Mouse (Mus musculus) stomach, embryonic 14.5 days (tissue): ENCODE measurements around the gene Zic1. TPM values are rescaled to one million over a fixed set of nuclear protein-coding genes. Genes with fewer than 3 reads are reported as not detected.

Experiments
- ATAC-seq: fragments of 200-750 bp; cut with Nextera tagmentation; 2 replicates; pipeline ENCODE4 v1.8.0; 2017; ENCODE audit warnings: low read depth, moderate TSS enrichment; ENCODE audit not compliant: insufficient number of reproducible peaks, insufficient read depth, low FRiP score
- H3K27ac ChIP-seq: fragments of 300-500 bp; sonication (generic); 2 replicates; pipeline ENCODE4 v1.5.1; 2014; ENCODE audit warnings: mild to moderate bottlenecking, low read length, moderate library complexity, mixed read lengths
- H3K27me3 ChIP-seq: fragments of 300-500 bp; sonication (generic); 2 replicates; pipeline ENCODE4 v1.6.1; 2014; ENCODE audit warnings: low read length, control low read depth, mixed read lengths; ENCODE audit not compliant: control insufficient read depth, insufficient read depth
- H3K36me3 ChIP-seq: fragments of 300-500 bp; sonication (generic); 2 replicates; pipeline ENCODE4 v1.6.1; 2014; ENCODE audit warnings: mild to moderate bottlenecking, control low read depth, low read length, moderate library complexity, mixed read lengths; ENCODE audit not compliant: control insufficient read depth, insufficient read depth
- H3K4me1 ChIP-seq: fragments of 300-500 bp; sonication (generic); 2 replicates; pipeline ENCODE4 v1.6.1; 2014; ENCODE audit warnings: low read length, control low read depth, mixed read lengths; ENCODE audit not compliant: control insufficient read depth, insufficient read depth
- H3K4me2 ChIP-seq: fragments of 300-500 bp; sonication (generic); replicated peaks from 2 replicates; pipeline ENCODE4 v1.6.1; 2014; ENCODE audit warnings: low read depth, low read length, control low read depth
- H3K4me3 ChIP-seq: fragments of 300-500 bp; sonication (generic); 2 replicates; pipeline ENCODE4 v1.5.1; 2014; ENCODE audit warnings: low read depth, low read length, control low read depth
- H3K9ac ChIP-seq: fragments of 300-500 bp; sonication (generic); replicated peaks from 2 replicates; pipeline ENCODE4 v1.6.1; 2014; ENCODE audit warnings: low read depth, mild to moderate bottlenecking, control low read depth, low read length, moderate library complexity, mixed read lengths
- H3K9me3 ChIP-seq: fragments of 300-500 bp; sonication (generic); 2 replicates; pipeline ENCODE4 v1.6.1; 2016; ENCODE audit warnings: low read depth, low read length, control low read depth; ENCODE audit not compliant: control insufficient read depth
- WGBS: fragments of 180-500 bp; shearing (Covaris S2); extraction: QIAGEN DNeasy Blood & Tissue Kit; methylation state at CpG from one replicate; pipeline ENCODE4 v1.1.7; 2014; 5-methylcytosine and 5-hydroxymethylcytosine counted together
- polyA plus RNA-seq: library from polyadenylated mRNA; unstranded; fragments of >200 nt; fragmentation: Nextera tagmentation; extraction: Ambion mirVana; gene quantifications from 2 replicates; pipeline ENCODE4 v1.2.1, GENCODE M21; 2014

The Zic1 gene
- polyA plus RNA-seq, 1 experiment from 2014 or later = not detected

GRCm38 (mm10) chr9:91373811-91374575 is 8.4 kb upstream of the Zic1 start:
- Histone ChIP-seq H3K36me3 (no peaks in the 10 kb centered on the region), H3K4me3 (no peak overlapping the region), H3K27ac (no peak overlapping the region), H3K9me3 (no peaks in the 10 kb centered on the region), H3K4me1 (no peaks in the 10 kb centered on the region), H3K27me3 (peaks cover 88% of the 10 kb centered on the region), H3K9ac (no peak overlapping the region), H3K4me2 (no peak overlapping the region)
- 30% methylated on average over 3 of the region's 3 CpGs for WGBS
- no peak for ATAC-seq

GRCm38 (mm10) chr9:91371608-91372007 is 6.0 kb upstream of the Zic1 start:
- H3K9ac ChIP-seq = no peak overlapping the region
- no peak overlapping the region for H3K27ac ChIP-seq
- no peaks in the 10 kb centered on the region for H3K9me3 ChIP-seq
- H3K4me2 ChIP-seq = no peak overlapping the region
- 11% methylated on average over 4 of the region's 4 CpGs for WGBS
- H3K4me3 ChIP-seq = no peak overlapping the region
- peaks cover 77% of the 10 kb centered on the region for H3K27me3 ChIP-seq
- no peak for ATAC-seq
- no peaks in the 10 kb centered on the region for H3K36me3 ChIP-seq
- no peaks in the 10 kb centered on the region for H3K4me1 ChIP-seq

- Histone ChIP-seq H3K27me3 (peaks cover 71% of the 10 kb centered on the region), H3K4me3 (no peak overlapping the region)
These were observed 5.4 kb upstream of the Zic1 start for GRCm38 (mm10) chr9:91371011-91371410.

GRCm38 (mm10) chr9:91370191-91370708 is 4.6 kb upstream of the Zic1 start:
- Histone ChIP-seq H3K4me2 (no peak overlapping the region), H3K9ac (no peak overlapping the region), H3K9me3 (no peaks in the 10 kb centered on the region), H3K27me3 (peaks cover 71% of the 10 kb centered on the region), H3K36me3 (no peaks in the 10 kb centered on the region), H3K4me1 (no peaks in the 10 kb centered on the region), H3K4me3 (no peak overlapping the region), H3K27ac (no peak overlapping the region)
- ATAC-seq = no peak
- WGBS = 10% methylated on average over 6 of the region's 6 CpGs

More at GRCm38 (mm10) chr9:91371011-91371410, 5.4 kb upstream of the Zic1 start:
- H3K27ac ChIP-seq = no peak overlapping the region
- ATAC-seq = no peak
- no peaks in the 10 kb centered on the region for H3K4me1 ChIP-seq
- H3K4me2 ChIP-seq = no peak overlapping the region
- no peaks in the 10 kb centered on the region for H3K9me3 ChIP-seq
- H3K36me3 ChIP-seq = no peaks in the 10 kb centered on the region
- no peak overlapping the region for H3K9ac ChIP-seq

GRCm38 (mm10) chr9:91369293-91369991 is 3.8 kb upstream of the Zic1 start:
- WGBS = 3% methylated on average over 26 of the region's 26 CpGs
- no peak overlapping the region for H3K9ac ChIP-seq
- no peaks in the 10 kb centered on the region for H3K9me3 ChIP-seq
- H3K36me3 ChIP-seq = no peaks in the 10 kb centered on the region
- no peak overlapping the region for H3K4me3 ChIP-seq
- no peak overlapping the region for H3K4me2 ChIP-seq
- ATAC-seq = no peak
- H3K4me1 ChIP-seq = 0 out of 2 replicates have a peak, but pooled peaks cover 4% of the 10 kb centered on the region
- H3K27ac ChIP-seq = no peak overlapping the region
- H3K27me3 ChIP-seq = peaks cover 70% of the 10 kb centered on the region

GRCm38 (mm10) chr9:91368946-91369292 is 3.3 kb upstream of the Zic1 start:
- Histone ChIP-seq H3K27ac (no peak overlapping the region), H3K4me3 (no peak overlapping the region), H3K4me2 (no peak overlapping the region), H3K36me3 (no peaks in the 10 kb centered on the region), H3K9ac (no peak overlapping the region), H3K9me3 (no peaks in the 10 kb centered on the region), H3K4me1 (0 out of 2 replicates have a peak, but pooled peaks cover 4% of the 10 kb centered on the region), H3K27me3 (peaks cover 70% of the 10 kb centered on the region)
- WGBS = 6% methylated on average over 13 of the region's 13 CpGs
- no peak for ATAC-seq

GRCm38 (mm10) chr9:91368150-91368549 is 2.5 kb upstream of the Zic1 start:
- peaks cover 69% of the 10 kb centered on the region for H3K27me3 ChIP-seq
- H3K9me3 ChIP-seq = no peaks in the 10 kb centered on the region
- H3K4me2 ChIP-seq = no peak overlapping the region

GRCm38 (mm10) chr9:91366999-91367811 is 1.6 kb upstream of the Zic1 start:
- Histone ChIP-seq H3K4me1 (0 out of 2 replicates have a peak, but pooled peaks cover 4% of the 10 kb centered on the region), H3K4me2 (no peak overlapping the region), H3K9me3 (no peaks in the 10 kb centered on the region), H3K36me3 (no peaks in the 10 kb centered on the region), H3K27ac (no peak overlapping the region), H3K9ac (no peak overlapping the region), H3K27me3 (peaks cover 63% of the 10 kb centered on the region), H3K4me3 (no peak overlapping the region)
- WGBS = 2% methylated on average over 30 of the region's 30 CpGs
- ATAC-seq = no peak

More at GRCm38 (mm10) chr9:91368150-91368549, 2.5 kb upstream of the Zic1 start:
- H3K36me3 ChIP-seq = no peaks in the 10 kb centered on the region
- H3K27ac ChIP-seq = no peak overlapping the region
- H3K9ac ChIP-seq = no peak overlapping the region
- ATAC-seq = no peak
- 4% methylated on average over 3 of the region's 3 CpGs for WGBS
- H3K4me1 ChIP-seq = 0 out of 2 replicates have a peak, but pooled peaks cover 4% of the 10 kb centered on the region
- no peak overlapping the region for H3K4me3 ChIP-seq
